Mouse (Mus musculus) gastrocnemius, postnatal 25 days (tissue): ENCODE results near the gene Cxcl5. TPM values are rescaled to one million over a fixed set of nuclear protein-coding genes. Genes with fewer than 3 reads are reported as not detected.

Experiments
- DNase-seq: peaks from one replicate; pipeline ENCODE4 v3.0.0; 2022
- long read RNA-seq, 2 experiments: library from polyadenylated mRNA; stranded (forward); transcript quantifications; one replicate each; pipeline ENCODE4 v2.0.0; 2021
- total RNA-seq, 2 experiments: library from RNA; stranded (reverse); gene quantifications; 1 replicate in 1 of 2; 2 replicates in 1 of 2; pipeline ENCODE4 v1.2.3; 2021

Gene Cxcl5
- not detected for total RNA-seq
- long read RNA-seq, experiment 1, result 0 reads
- long read RNA-seq, experiment 2, result 0 reads

- no peak for DNase-seq
These were observed at the start of gene Cxcl5 for GRCm38 (mm10) chr5:90759077-90760065. Gene Cxcl5, plus strand, starts transcription at chr5:90759360.

- DNase-seq, result no peak
These were observed 47.8 kb upstream of the Cxcl5 start for GRCm38 (mm10) chr5:90711409-90711808.

- no peak for DNase-seq
These were observed 41.2 kb upstream of the Cxcl5 start for GRCm38 (mm10) chr5:90717937-90718336.

GRCm38 (mm10) chr5:90722656-90723055 is 36.5 kb upstream of the Cxcl5 start:
- no peak for DNase-seq

- DNase-seq, result no peak
These were observed 30.9 kb upstream of the Cxcl5 start for GRCm38 (mm10) chr5:90728254-90728653.

- DNase-seq, result no peak
These were observed 27.7 kb upstream of the Cxcl5 start for GRCm38 (mm10) chr5:90731480-90731879.

GRCm38 (mm10) chr5:90742029-90742428 is 17.1 kb upstream of the Cxcl5 start:
- no peak for DNase-seq

GRCm38 (mm10) chr5:90753934-90754333 is 5.2 kb upstream of the Cxcl5 start:
- DNase-seq, result no peak

GRCm38 (mm10) chr5:90758020-90758605 is 1.0 kb upstream of the Cxcl5 start:
- no peak for DNase-seq

GRCm38 (mm10) chr5:90760303-90760702 is 1.1 kb downstream of the Cxcl5 start:
- DNase-seq, result no peak

- no peak for DNase-seq
These were observed 1.7 kb downstream of the Cxcl5 start for GRCm38 (mm10) chr5:90760844-90761243.

GRCm38 (mm10) chr5:90761834-90762233 is 2.7 kb downstream of the Cxcl5 start:
- DNase-seq, result no peak

- no peak for DNase-seq
These were observed 4.9 kb downstream of the Cxcl5 start for GRCm38 (mm10) chr5:90763912-90764665.

- no peak for DNase-seq
These were observed 6.9 kb downstream of the Cxcl5 start for GRCm38 (mm10) chr5:90765821-90766606.

GRCm38 (mm10) chr5:90768218-90768617 is 9.1 kb downstream of the Cxcl5 start, which contains the start of gene Ppbp:
Gene Ppbp, plus strand, starts transcription at chr5:90768518.
- DNase-seq, result no peak

GRCm38 (mm10) chr5:90771369-90771768 is 12.2 kb downstream of the Cxcl5 start:
- DNase-seq, result no peak

GRCm38 (mm10) chr5:90771880-90772653 is 12.9 kb downstream of the Cxcl5 start, which contains the start of gene Pf4:
Gene Pf4, plus strand, starts transcription at chr5:90772435.
- DNase-seq, result no peak

- DNase-seq, result no peak
These were observed 16.4 kb downstream of the Cxcl5 start for GRCm38 (mm10) chr5:90775562-90775961.

GRCm38 (mm10) chr5:90777621-90778020 is 18.5 kb downstream of the Cxcl5 start:
- DNase-seq, result no peak

GRCm38 (mm10) chr5:90778856-90779255 is 19.7 kb downstream of the Cxcl5 start:
- DNase-seq, result no peak

GRCm38 (mm10) chr5:90783697-90784096 is 24.5 kb downstream of the Cxcl5 start:
- no peak for DNase-seq
